Mouse (Mus musculus) heart, embryonic 15.5 days (tissue): ENCODE results near the gene C2cd4c. TPM values are rescaled to one million over a fixed set of nuclear protein-coding genes. Genes with fewer than 3 reads are reported as not detected.

Experiments used
- ATAC-seq: fragments of 200-750 bp; cut with Nextera tagmentation; replicated peaks from 2 replicates; pipeline ENCODE4 v1.8.0; 2017; ENCODE audit warnings: low read depth, moderate TSS enrichment; ENCODE audit not compliant: insufficient number of reproducible peaks, insufficient read depth, low FRiP score
- H3K27ac ChIP-seq: fragments of 300-500 bp; sonication (generic); 2 replicates; pipeline ENCODE4 v1.5.1; 2015; ENCODE audit warnings: mild to moderate bottlenecking, inconsistent platforms
- H3K27me3 ChIP-seq: fragments of 300-500 bp; sonication (generic); 2 replicates; pipeline ENCODE4 v1.6.1; 2015; ENCODE audit warnings: inconsistent platforms
- H3K36me3 ChIP-seq: fragments of 300-500 bp; sonication (generic); 2 replicates; pipeline ENCODE4 v1.6.1; 2015; ENCODE audit warnings: mild to moderate bottlenecking, inconsistent platforms
- H3K4me1 ChIP-seq: fragments of 300-500 bp; sonication (generic); replicated peaks from 2 replicates; pipeline ENCODE4 v1.6.1; 2015; ENCODE audit warnings: inconsistent platforms
- H3K4me2 ChIP-seq: fragments of 300-500 bp; sonication (generic); 2 replicates; pipeline ENCODE4 v1.6.1; 2015; ENCODE audit warnings: inconsistent platforms, mild to moderate bottlenecking, moderate library complexity
- H3K4me3 ChIP-seq: fragments of 300-500 bp; sonication (generic); 2 replicates; pipeline ENCODE4 v1.5.1; 2015; ENCODE audit warnings: mild to moderate bottlenecking, inconsistent platforms
- H3K9ac ChIP-seq: fragments of 300-500 bp; sonication (generic); 2 replicates; pipeline ENCODE4 v1.6.1; 2015; ENCODE audit warnings: mild to moderate bottlenecking, inconsistent platforms
- H3K9me3 ChIP-seq: fragments of 300-500 bp; sonication (generic); replicated peaks from 2 replicates; pipeline ENCODE4 v1.6.1; 2016; ENCODE audit warnings: inconsistent platforms
- WGBS: fragments of 180-500 bp; shearing (Covaris S2); methylation state at CpG from one replicate; pipeline ENCODE4 v1.1.7; 2015; ENCODE audit warnings: mixed read lengths; 5-methylcytosine and 5-hydroxymethylcytosine counted together
- polyA plus RNA-seq: library from polyadenylated mRNA; unstranded; fragments of >200 nt; fragmentation: Nextera tagmentation; extraction: Ambion mirVana; gene quantifications from 2 replicates; pipeline ENCODE4 v1.2.1, GENCODE M21; 2015

C2cd4c gene
- polyA plus RNA-seq, 1 experiment from 2014 or later: not detected

- Histone ChIP-seq H3K4me1 (no peaks in the 10 kb centered on the region), H3K9ac (no peak overlapping the region), H3K9me3 (no peaks in the 10 kb centered on the region), H3K4me3 (no peak overlapping the region), H3K27ac (no peak overlapping the region), H3K4me2 (no peak overlapping the region), H3K27me3 (peaks cover 14% of the 10 kb centered on the region), H3K36me3 (no peaks in the 10 kb centered on the region)
- 74% methylated on average over 4 of the region's 4 CpGs for WGBS
- ATAC-seq: no peak
Observed at GRCm38 (mm10) chr10:79577376-79577775, 36.4 kb downstream of the C2cd4c start.

GRCm38 (mm10) chr10:79575754-79576153 is 38.1 kb downstream of the C2cd4c start:
- Histone ChIP-seq H3K36me3 (no peaks in the 10 kb centered on the region), H3K4me3 (no peak overlapping the region), H3K27ac (no peak overlapping the region), H3K27me3 (peaks cover 14% of the 10 kb centered on the region), H3K9me3 (no peaks in the 10 kb centered on the region), H3K9ac (no peak overlapping the region), H3K4me1 (no peaks in the 10 kb centered on the region), H3K4me2 (no peak overlapping the region)
- no peak for ATAC-seq
- WGBS: 70% methylated on average over 6 of the region's 6 CpGs

- no peaks in the 10 kb centered on the region for H3K36me3 ChIP-seq
- no peaks in the 10 kb centered on the region for H3K4me1 ChIP-seq
- 86% methylated on average over 6 of the region's 6 CpGs for WGBS
- no peak overlapping the region for H3K27ac ChIP-seq
- no peaks in the 10 kb centered on the region for H3K9me3 ChIP-seq
- no peak for ATAC-seq
- peaks cover 12% of the 10 kb centered on the region for H3K27me3 ChIP-seq
- no peak overlapping the region for H3K4me3 ChIP-seq
- no peak overlapping the region for H3K9ac ChIP-seq
- no peak overlapping the region for H3K4me2 ChIP-seq
Observed at GRCm38 (mm10) chr10:79574796-79575195, 39.0 kb downstream of the C2cd4c start.

GRCm38 (mm10) chr10:79574350-79574749 is 39.5 kb downstream of the C2cd4c start:
- H3K9me3 ChIP-seq: no peaks in the 10 kb centered on the region
- H3K27ac ChIP-seq: no peak overlapping the region
- H3K4me2 ChIP-seq: no peak overlapping the region
- no peaks in the 10 kb centered on the region for H3K36me3 ChIP-seq
- H3K9ac ChIP-seq: no peak overlapping the region
- no peaks in the 10 kb centered on the region for H3K4me1 ChIP-seq
- peaks cover 8% of the 10 kb centered on the region for H3K27me3 ChIP-seq
- 76% methylated on average over 8 of the region's 8 CpGs for WGBS
- no peak overlapping the region for H3K4me3 ChIP-seq
- ATAC-seq: no peak

GRCm38 (mm10) chr10:79573611-79574010 is 40.2 kb downstream of the C2cd4c start:
- H3K4me1 ChIP-seq: no peaks in the 10 kb centered on the region
- H3K36me3 ChIP-seq: no peaks in the 10 kb centered on the region
- H3K27ac ChIP-seq: no peak overlapping the region
- no peak overlapping the region for H3K9ac ChIP-seq
- no peak overlapping the region for H3K4me3 ChIP-seq
- H3K9me3 ChIP-seq: no peaks in the 10 kb centered on the region
- peaks cover 4% of the 10 kb centered on the region for H3K27me3 ChIP-seq
- no peak for ATAC-seq
- WGBS: 81% methylated on average over 6 of the region's 6 CpGs
- H3K4me2 ChIP-seq: no peak overlapping the region

- Histone ChIP-seq H3K4me1 (no peaks in the 10 kb centered on the region), H3K9me3 (no peaks in the 10 kb centered on the region), H3K27ac (no peak overlapping the region), H3K36me3 (no peaks in the 10 kb centered on the region), H3K9ac (no peak overlapping the region), H3K4me3 (no peak overlapping the region), H3K27me3 (no peaks in the 10 kb centered on the region), H3K4me2 (no peak overlapping the region)
- 90% methylated on average over 2 of the region's 2 CpGs for WGBS
- no peak for ATAC-seq
Observed at GRCm38 (mm10) chr10:79571314-79571713, 42.5 kb downstream of the C2cd4c start.

- H3K4me2 ChIP-seq: no peak overlapping the region
- H3K36me3 ChIP-seq: no peaks in the 10 kb centered on the region
- H3K4me3 ChIP-seq: no peak overlapping the region
- no peaks in the 10 kb centered on the region for H3K4me1 ChIP-seq
- no peak overlapping the region for H3K9ac ChIP-seq
- no peak overlapping the region for H3K27ac ChIP-seq
- ATAC-seq: no peak
- no peaks in the 10 kb centered on the region for H3K27me3 ChIP-seq
- 85% methylated on average over 5 of the region's 5 CpGs for WGBS
- no peaks in the 10 kb centered on the region for H3K9me3 ChIP-seq
Observed at GRCm38 (mm10) chr10:79569921-79570320, 43.9 kb downstream of the C2cd4c start.

- no peak overlapping the region for H3K4me2 ChIP-seq
- no peak for ATAC-seq
- 79% methylated on average over 2 of the region's 2 CpGs for WGBS
Observed at GRCm38 (mm10) chr10:79559716-79560115, 54.1 kb downstream of the C2cd4c start.

GRCm38 (mm10) chr10:79557496-79557895 is 56.3 kb downstream of the C2cd4c start:
- Histone ChIP-seq H3K9me3 (no peaks in the 10 kb centered on the region), H3K9ac (no peak overlapping the region), H3K4me3 (no peak overlapping the region), H3K36me3 (no peaks in the 10 kb centered on the region), H3K4me1 (peaks cover 23% of the 10 kb centered on the region), H3K27ac (no peak overlapping the region), H3K27me3 (no peaks in the 10 kb centered on the region), H3K4me2 (no peak overlapping the region)
- no peak for ATAC-seq
- 86% methylated on average over 5 of the region's 5 CpGs for WGBS

More at GRCm38 (mm10) chr10:79559716-79560115, 54.1 kb downstream of the C2cd4c start:
- Histone ChIP-seq H3K4me1 (peaks cover 5% of the 10 kb centered on the region), H3K9me3 (no peaks in the 10 kb centered on the region), H3K9ac (no peak overlapping the region), H3K27ac (no peak overlapping the region), H3K4me3 (no peak overlapping the region), H3K27me3 (no peaks in the 10 kb centered on the region), H3K36me3 (no peaks in the 10 kb centered on the region)

- H3K9me3 ChIP-seq: no peaks in the 10 kb centered on the region
- WGBS: 79% methylated on average over 5 of the region's 5 CpGs
- H3K27ac ChIP-seq: no peak overlapping the region
- H3K4me3 ChIP-seq: no peak overlapping the region
- ATAC-seq: no peak
- peaks cover 26% of the 10 kb centered on the region for H3K4me1 ChIP-seq
- no peaks in the 10 kb centered on the region for H3K27me3 ChIP-seq
- no peaks in the 10 kb centered on the region for H3K36me3 ChIP-seq
- no peak overlapping the region for H3K9ac ChIP-seq
- no peak overlapping the region for H3K4me2 ChIP-seq
Observed at GRCm38 (mm10) chr10:79556951-79557350, 56.9 kb downstream of the C2cd4c start.
